Mouse (Mus musculus): ENCODE data around the gene Gm15155. TPM values are rescaled to one million over a fixed set of nuclear protein-coding genes. Genes with fewer than 3 reads are reported as not detected.
A peak's percentile ranks its signal among the peaks of the same experiment; 100 is the strongest.

Gene Gm15155
- not detected in 2 replicates for polyA plus RNA-seq (2016; fragmentation: Nextera tagmentation; extraction: Ambion mirVana)

DNA sequence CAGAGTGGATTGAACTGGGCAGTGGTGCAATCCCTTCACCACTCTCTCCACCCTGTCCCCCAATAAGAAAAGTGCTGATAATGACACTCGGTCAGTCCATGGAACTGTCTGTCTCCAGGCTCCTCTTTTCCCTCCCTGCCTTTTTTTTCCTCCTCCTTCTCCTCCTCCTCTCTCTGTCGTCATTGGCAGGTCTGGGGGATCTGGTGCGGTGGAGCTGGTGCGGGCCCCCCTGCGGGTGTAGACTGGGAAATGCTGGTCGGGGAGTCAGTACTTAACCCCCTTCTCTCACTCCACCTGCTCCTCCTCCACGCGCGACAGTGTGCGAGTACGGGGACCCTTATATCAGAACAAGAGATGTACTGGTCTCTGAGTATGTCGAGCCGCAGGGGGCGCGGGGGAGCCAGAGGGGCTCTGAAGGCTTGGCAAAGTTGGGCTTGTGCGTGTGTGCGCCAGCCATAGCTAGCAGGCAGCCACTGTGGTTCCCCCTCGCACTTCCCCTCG, at the start of gene Gm15155:
Gene Gm15155 (plus strand): TSS at position 401 of the 501 bp plus-strand sequence.
- Histone ChIP-seq H3K4me1 (replicated peaks) (no peaks in the 10 kb centered on the region; the same call in 1 of the 2 replicates), H3K4me3 (replicated peaks) (peak within 1 kb of the TSS; percentile 48), H3K27ac (no peak within 1 kb of the TSS), H3K27me3 (peaks cover 54% of the 10 kb centered on the region), H3K4me2 (peak within 1 kb of the TSS; percentile 83), H3K36me3 (no peaks in the 10 kb centered on the region), H3K9me3 (no peaks in the 10 kb centered on the region), H3K9ac (replicated peaks) (peak within 1 kb of the TSS; percentile 40; the same call in 1 of the 2 replicates)
- WGBS, result 17% methylated on average over 19 of the region's 19 CpGs
- ATAC-seq (ENCODE audit: insufficient number of reproducible peaks, insufficient read depth, low FRiP score, low TSS enrichment, low read depth), result peak; percentile 34; the same call in 1 of the 2 replicates

DNA sequence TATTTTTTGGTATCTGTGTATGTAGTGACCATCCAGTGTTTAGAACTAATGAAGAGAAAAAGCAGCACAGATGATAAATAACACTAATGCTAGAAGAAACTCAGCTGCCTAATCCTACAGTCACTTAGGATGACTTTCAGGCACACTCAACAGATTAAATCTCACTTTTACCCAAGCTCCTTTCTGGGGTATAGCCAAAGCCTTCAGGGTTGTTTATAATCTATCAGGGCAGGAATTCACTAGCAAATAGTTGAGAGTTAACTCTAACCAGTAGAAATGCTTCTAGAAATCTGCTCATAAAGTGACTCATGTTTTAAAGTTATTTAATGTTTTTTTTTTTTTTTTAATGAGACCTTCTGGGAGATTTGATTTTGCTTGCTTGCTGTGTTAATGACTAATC, 44.8 kb upstream of the Gm15155 start:
- Histone ChIP-seq H3K36me3 (no peaks in the 10 kb centered on the region), H3K4me3 (replicated peaks) (no peak overlapping the region), H3K4me1 (replicated peaks) (no peaks in the 10 kb centered on the region), H3K4me2 (no peak overlapping the region), H3K9ac (replicated peaks) (no peak overlapping the region), H3K27ac (no peak overlapping the region), H3K27me3 (no peaks in the 10 kb centered on the region), H3K9me3 (no peaks in the 10 kb centered on the region)
- no peak for ATAC-seq (ENCODE audit: insufficient number of reproducible peaks, insufficient read depth, low FRiP score, low TSS enrichment, low read depth)

DNA sequence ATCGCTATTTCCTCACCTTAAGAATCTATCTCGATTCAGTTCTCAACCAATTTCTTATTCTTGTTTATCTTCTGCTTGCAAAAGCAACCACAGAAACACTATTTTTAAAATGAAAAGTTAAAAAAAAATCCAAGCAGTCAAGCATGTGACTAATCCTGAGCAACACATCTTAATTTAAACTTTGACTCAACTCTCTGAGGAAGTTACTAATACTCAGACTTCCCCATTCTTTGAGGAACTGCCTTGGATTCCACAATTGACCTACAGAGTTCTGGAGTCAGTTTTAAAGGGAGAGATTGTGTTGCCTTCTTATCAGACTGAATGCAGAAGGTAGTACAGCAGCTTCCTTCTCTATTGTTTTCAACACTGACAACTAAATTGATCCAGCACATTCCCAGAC, 40.0 kb upstream of the Gm15155 start:
- Histone ChIP-seq H3K4me1 (replicated peaks) (no peaks in the 10 kb centered on the region), H3K9ac (replicated peaks) (no peak overlapping the region), H3K9me3 (no peaks in the 10 kb centered on the region), H3K4me3 (replicated peaks) (no peak overlapping the region), H3K27ac (no peak overlapping the region), H3K36me3 (no peaks in the 10 kb centered on the region), H3K4me2 (no peak overlapping the region), H3K27me3 (no peaks in the 10 kb centered on the region)
- WGBS, result 88% methylated on average over 2 of the region's 2 CpGs
- no peak for ATAC-seq (ENCODE audit: insufficient number of reproducible peaks, insufficient read depth, low FRiP score, low TSS enrichment, low read depth)

DNA sequence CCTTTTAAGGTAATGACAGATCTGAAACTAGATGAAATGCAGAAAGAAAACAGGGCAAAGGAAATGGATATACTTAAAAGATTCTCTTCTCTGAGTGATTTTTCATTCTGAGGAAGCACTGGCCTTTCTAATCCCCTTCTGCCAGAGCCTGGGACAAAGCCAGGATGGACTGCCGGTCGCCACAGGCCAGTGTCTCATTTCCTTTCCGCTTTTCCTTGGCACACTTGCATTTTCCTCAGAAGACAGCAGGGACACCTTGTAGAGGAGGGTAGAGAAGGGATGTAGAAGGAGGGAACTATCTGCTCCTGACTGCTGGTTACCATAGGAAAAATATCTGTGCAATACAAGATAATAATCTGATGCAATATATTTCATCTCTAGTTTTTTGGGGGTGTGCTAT, 33.1 kb upstream of the Gm15155 start:
- Histone ChIP-seq H3K9ac (replicated peaks) (no peak overlapping the region), H3K27ac (no peak overlapping the region), H3K4me2 (no peak overlapping the region), H3K36me3 (no peaks in the 10 kb centered on the region), H3K9me3 (no peaks in the 10 kb centered on the region), H3K27me3 (no peaks in the 10 kb centered on the region), H3K4me1 (replicated peaks) (no peaks in the 10 kb centered on the region), H3K4me3 (replicated peaks) (no peak overlapping the region)
- no peak for ATAC-seq (ENCODE audit: insufficient number of reproducible peaks, insufficient read depth, low FRiP score, low TSS enrichment, low read depth)
- WGBS, result 78% methylated on average over 3 of the region's 3 CpGs

DNA sequence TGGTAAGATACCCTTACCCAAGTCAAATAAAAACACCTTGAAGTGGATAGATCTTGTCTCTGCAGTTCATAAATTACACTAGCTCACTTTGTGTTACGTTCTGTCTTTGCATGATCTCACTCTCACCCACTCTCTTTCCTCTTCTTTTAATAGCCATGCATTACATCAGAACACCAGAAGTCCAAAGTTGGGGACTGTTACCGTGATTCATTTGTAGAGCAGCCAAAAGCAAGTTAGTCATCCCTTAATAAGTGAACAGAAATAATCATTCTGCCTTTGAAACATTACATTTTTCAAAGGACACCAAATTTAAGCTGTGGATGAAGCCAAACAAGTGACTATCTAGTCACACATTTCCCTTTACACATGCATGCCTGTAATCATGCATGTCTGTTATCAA, 32.1 kb upstream of the Gm15155 start:
- no peak for ATAC-seq (ENCODE audit: insufficient number of reproducible peaks, insufficient read depth, low FRiP score, low TSS enrichment, low read depth)
- Histone ChIP-seq H3K9ac (replicated peaks) (no peak overlapping the region), H3K4me3 (replicated peaks) (no peak overlapping the region), H3K27me3 (no peaks in the 10 kb centered on the region), H3K4me2 (no peak overlapping the region), H3K9me3 (no peaks in the 10 kb centered on the region), H3K36me3 (no peaks in the 10 kb centered on the region), H3K27ac (no peak overlapping the region), H3K4me1 (replicated peaks) (no peaks in the 10 kb centered on the region)
- WGBS, result 69% methylated on average over 2 of the region's 2 CpGs

DNA sequence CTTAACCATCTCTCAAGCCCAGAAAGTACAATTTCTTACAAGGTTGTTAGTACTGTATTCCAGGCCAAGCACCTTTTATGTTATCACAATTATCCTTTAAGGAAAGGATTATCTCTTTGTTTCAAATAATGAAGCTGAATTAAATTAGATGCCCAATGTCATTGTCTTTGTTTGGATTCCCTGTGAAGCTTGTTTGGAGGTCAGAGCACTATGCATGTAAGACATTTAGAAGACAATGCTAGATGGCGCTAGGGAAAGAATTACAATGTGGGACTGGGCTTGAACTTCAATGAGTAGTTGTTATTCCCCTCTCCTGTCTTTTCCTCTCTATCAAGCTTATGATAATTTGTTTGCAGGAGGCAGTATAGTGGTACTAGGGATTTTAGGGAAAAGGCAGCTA, 29.9 kb upstream of the Gm15155 start:
- H3K27me3 ChIP-seq, result no peaks in the 10 kb centered on the region
- WGBS, result 52% methylated on average over 1 of the region's 1 CpGs
- no peak overlapping the region for H3K9ac ChIP-seq (replicated peaks)
- H3K9me3 ChIP-seq, result no peaks in the 10 kb centered on the region
- no peaks in the 10 kb centered on the region for H3K36me3 ChIP-seq
- H3K4me3 ChIP-seq (replicated peaks), result no peak overlapping the region
- no peak overlapping the region for H3K27ac ChIP-seq
- no peak overlapping the region for H3K4me2 ChIP-seq
- no peaks in the 10 kb centered on the region for H3K4me1 ChIP-seq (replicated peaks)
- no peak for ATAC-seq (ENCODE audit: insufficient number of reproducible peaks, insufficient read depth, low FRiP score, low TSS enrichment, low read depth)

DNA sequence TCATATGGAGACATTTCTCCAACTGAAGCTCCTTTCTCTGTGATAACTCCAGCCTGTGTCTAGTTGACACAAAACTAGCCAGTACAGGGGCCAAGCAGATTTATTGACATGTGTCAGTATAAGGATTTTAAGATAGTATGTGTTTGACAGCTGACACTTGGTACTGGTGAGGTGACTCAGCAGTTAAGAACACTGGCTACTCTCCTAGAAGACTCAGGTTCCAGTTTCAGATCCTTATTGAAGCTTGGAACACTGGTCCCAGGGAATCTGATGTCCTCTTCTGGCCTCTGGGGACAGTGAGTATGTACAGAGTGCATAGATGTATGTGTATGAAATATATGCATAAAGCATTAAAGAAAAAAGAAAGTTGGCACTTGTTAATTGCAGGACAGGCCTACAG, 28.2 kb upstream of the Gm15155 start:
- ATAC-seq (ENCODE audit: insufficient number of reproducible peaks, insufficient read depth, low FRiP score, low TSS enrichment, low read depth), result no peak
- H3K4me2 ChIP-seq, result no peak overlapping the region

DNA sequence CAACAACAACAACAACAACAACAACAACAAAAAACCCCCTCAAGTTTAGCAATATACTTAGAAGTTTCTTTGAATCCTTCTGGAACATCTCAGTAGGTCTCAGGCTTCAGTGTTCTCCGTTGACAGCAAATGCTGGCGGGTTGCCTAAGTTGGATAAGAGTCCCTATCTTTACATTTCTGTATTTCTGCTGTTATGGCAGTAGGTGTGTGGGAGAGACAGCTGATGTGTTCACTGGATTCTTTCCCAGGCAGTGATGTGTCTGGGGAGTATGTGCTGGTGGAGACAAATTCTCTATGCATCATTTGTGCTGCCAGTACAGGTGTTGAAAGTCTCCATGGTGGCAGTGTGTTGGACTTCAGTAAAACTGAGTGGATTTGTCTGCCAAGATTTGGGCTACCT, 23.3 kb upstream of the Gm15155 start:
- H3K4me1 ChIP-seq (replicated peaks), result no peaks in the 10 kb centered on the region
- H3K9me3 ChIP-seq, result no peaks in the 10 kb centered on the region
- H3K9ac ChIP-seq (replicated peaks), result no peak overlapping the region
- no peak overlapping the region for H3K4me2 ChIP-seq
- H3K27me3 ChIP-seq, result no peaks in the 10 kb centered on the region
- no peak for ATAC-seq (ENCODE audit: insufficient number of reproducible peaks, insufficient read depth, low FRiP score, low TSS enrichment, low read depth)
- WGBS, result 82% methylated on average over 2 of the region's 2 CpGs
- no peak overlapping the region for H3K27ac ChIP-seq
- H3K4me3 ChIP-seq (replicated peaks), result no peak overlapping the region
- no peaks in the 10 kb centered on the region for H3K36me3 ChIP-seq

More for the DNA sequence above, 28.2 kb upstream of the Gm15155 start:
- H3K4me1 ChIP-seq (replicated peaks), result no peaks in the 10 kb centered on the region
- H3K4me3 ChIP-seq (replicated peaks), result no peak overlapping the region
- no peak overlapping the region for H3K27ac ChIP-seq
- H3K27me3 ChIP-seq, result no peaks in the 10 kb centered on the region
- H3K9ac ChIP-seq (replicated peaks), result no peak overlapping the region
- H3K36me3 ChIP-seq, result no peaks in the 10 kb centered on the region
- H3K9me3 ChIP-seq, result no peaks in the 10 kb centered on the region

DNA sequence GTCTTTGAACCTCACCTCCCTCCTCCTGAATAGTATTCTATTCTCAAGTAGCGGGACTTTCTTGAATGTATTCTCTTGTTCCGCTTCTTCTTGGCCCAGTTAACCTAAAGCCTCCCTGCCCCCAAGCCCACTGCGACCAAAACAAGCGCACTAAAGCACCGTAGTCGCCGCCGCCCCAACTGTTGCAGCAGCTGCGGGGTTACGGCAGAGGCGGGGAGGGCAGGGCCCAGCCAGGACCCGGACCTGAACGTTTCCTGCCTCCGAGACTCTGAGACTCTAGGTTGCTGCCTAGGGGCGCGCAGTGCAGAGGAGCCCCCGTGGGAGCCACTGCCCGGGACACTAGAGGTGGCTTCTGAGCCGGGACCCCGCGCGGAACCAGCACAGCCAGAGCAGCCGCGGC, 2.0 kb upstream of the Gm15155 start:
- Histone ChIP-seq H3K36me3 (no peaks in the 10 kb centered on the region), H3K27ac (no peak overlapping the region), H3K4me3 (replicated peaks) (peak overlapping the region; percentile 48), H3K9ac (replicated peaks) (0 out of 2 replicates have a peak overlapping the region, but pooled peaks have one; percentile 2), H3K9me3 (no peaks in the 10 kb centered on the region), H3K27me3 (peaks cover 54% of the 10 kb centered on the region), H3K4me1 (replicated peaks) (no peaks in the 10 kb centered on the region; the same call in 1 of the 2 replicates), H3K4me2 (peak overlapping the region; percentile 83)
- WGBS, result 26% methylated on average over 24 of the region's 24 CpGs
- ATAC-seq (ENCODE audit: insufficient number of reproducible peaks, insufficient read depth, low FRiP score, low TSS enrichment, low read depth), result no peak

DNA sequence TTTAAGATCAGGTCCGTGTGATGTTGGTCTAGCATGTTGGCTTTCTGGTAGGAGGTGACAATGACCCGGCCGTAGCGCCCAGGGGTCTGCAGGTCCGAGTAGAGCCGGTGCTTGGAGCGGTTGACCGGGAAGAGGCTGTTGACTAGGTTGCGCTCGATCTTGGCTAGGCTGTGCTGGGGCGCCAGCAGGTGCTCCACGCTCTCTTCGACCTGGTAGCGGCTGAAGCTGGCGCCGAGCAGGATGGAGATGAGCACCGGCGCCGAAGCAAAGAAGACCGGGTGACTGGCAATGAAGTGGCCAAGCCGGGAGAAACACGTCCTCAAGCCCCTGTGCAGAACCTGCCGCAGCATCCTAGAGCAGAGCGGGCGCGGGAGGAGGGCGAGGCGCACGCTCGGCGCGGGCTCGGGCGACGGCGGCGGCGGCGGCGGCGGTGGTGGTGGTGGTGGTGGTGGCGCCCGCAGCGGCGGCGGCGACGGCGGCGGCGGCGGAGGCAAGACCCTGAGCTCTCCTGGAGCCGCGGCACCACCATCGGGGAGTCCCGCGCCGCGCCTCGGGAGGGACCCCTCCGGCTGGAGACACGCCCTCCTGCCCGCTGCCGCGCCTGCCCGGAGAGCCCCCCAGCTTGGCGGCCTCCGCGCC, 1.5 kb upstream of the Gm15155 start:
- H3K9me3 ChIP-seq, result no peaks in the 10 kb centered on the region
- peak; percentile 50; the same call in 1 of the 2 replicates for ATAC-seq (ENCODE audit: insufficient number of reproducible peaks, insufficient read depth, low FRiP score, low TSS enrichment, low read depth)
- H3K27ac ChIP-seq, result no peak overlapping the region
- H3K9ac ChIP-seq (replicated peaks), result peak overlapping the region; percentile 40; the same call in 1 of the 2 replicates
- 13% methylated on average over 24 of the region's 69 CpGs for WGBS
- no peaks in the 10 kb centered on the region; the same call in 1 of the 2 replicates for H3K4me1 ChIP-seq (replicated peaks)
- H3K4me3 ChIP-seq (replicated peaks), result peak overlapping the region; percentile 48
- peaks cover 54% of the 10 kb centered on the region for H3K27me3 ChIP-seq
- peak overlapping the region; percentile 83 for H3K4me2 ChIP-seq
- no peaks in the 10 kb centered on the region for H3K36me3 ChIP-seq

DNA sequence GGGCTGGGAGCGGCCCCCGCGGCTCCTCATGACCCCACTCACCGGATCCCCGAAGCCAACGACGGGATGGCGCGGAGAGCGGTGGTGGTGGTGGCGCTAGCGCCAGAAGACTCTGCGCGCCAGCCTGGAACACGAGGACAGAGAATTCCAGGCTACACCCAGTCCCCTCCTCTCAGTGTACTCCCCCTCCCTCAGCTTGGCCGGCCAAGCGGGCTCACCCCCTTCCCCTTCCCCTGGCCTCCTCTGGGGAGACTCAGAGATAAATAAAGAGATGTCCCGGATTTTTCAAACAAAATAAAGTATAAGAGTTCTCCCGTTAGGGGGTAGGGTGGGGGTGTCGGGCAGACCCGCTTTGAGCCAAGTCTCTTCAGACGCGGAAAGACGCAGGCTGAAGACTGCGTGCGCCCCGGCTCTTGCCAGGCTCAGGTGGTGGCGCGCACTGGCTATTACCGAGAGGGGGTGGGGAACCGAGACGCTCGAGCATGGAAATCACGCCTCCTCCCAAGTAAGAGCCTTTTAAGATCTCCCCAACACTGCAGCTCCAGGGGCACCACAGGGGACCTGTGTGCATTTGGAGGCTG, 750 bp upstream of the Gm15155 start, which contains the start of gene Ptchd1:
Gene Ptchd1 (minus strand): TSS at position 114 of the 581 bp plus-strand sequence.
- Histone ChIP-seq H3K27ac (no peak within 1 kb of the TSS), H3K9me3 (no peaks in the 10 kb centered on the region), H3K4me3 (replicated peaks) (peak within 1 kb of the TSS; percentile 48), H3K9ac (replicated peaks) (peak within 1 kb of the TSS; percentile 40; the same call in 1 of the 2 replicates), H3K27me3 (peaks cover 54% of the 10 kb centered on the region), H3K4me2 (peak within 1 kb of the TSS; percentile 83), H3K4me1 (replicated peaks) (no peaks in the 10 kb centered on the region; the same call in 1 of the 2 replicates), H3K36me3 (no peaks in the 10 kb centered on the region)
- ATAC-seq (ENCODE audit: insufficient number of reproducible peaks, insufficient read depth, low FRiP score, low TSS enrichment, low read depth), result peak; percentile 73
- WGBS, result 17% methylated on average over 31 of the region's 34 CpGs
